Mouse (Mus musculus): ENCODE data around the gene Sacs.

Gene Sacs

GRCm38 (mm10) chr14:61274414-61275198, 136.3 kb downstream of the Sacs start:
- POLR2A ChIA-PET = interaction anchor here in 2 of 4 experiments (1.0 to 1.4 kb wide), 6 partner anchors 15 to 42 kb away, joined by 3 to 4 read pairs (median 3); partner anchors contain the start of gene Sgcg (in 1 of the 2)

GRCm38 (mm10) chr14:61277285-61277684, 139.0 kb downstream of the Sacs start:
- CTCF ChIA-PET = interaction anchor here in 3 of 4 experiments (0.6 to 2.2 kb wide), 13 partner anchors 9 to 536 kb away, joined by 3 to 11 read pairs (median 5); no protein-coding TSS in a partner anchor
- POLR2A ChIA-PET = interaction anchor here in 2 of 4 experiments (0.6 to 1.4 kb wide), 2 partner anchors 12 to 442 kb away, joined by 3 read pairs; no protein-coding TSS in a partner anchor

More at GRCm38 (mm10) chr14:61274414-61275198, 136.3 kb downstream of the Sacs start:
- CTCF ChIA-PET = interaction anchor here in 3 of 4 experiments (0.5 to 2.1 kb wide), 7 partner anchors 20 to 325 kb away, joined by 3 to 16 read pairs (median 8); no protein-coding TSS in a partner anchor

DNA sequence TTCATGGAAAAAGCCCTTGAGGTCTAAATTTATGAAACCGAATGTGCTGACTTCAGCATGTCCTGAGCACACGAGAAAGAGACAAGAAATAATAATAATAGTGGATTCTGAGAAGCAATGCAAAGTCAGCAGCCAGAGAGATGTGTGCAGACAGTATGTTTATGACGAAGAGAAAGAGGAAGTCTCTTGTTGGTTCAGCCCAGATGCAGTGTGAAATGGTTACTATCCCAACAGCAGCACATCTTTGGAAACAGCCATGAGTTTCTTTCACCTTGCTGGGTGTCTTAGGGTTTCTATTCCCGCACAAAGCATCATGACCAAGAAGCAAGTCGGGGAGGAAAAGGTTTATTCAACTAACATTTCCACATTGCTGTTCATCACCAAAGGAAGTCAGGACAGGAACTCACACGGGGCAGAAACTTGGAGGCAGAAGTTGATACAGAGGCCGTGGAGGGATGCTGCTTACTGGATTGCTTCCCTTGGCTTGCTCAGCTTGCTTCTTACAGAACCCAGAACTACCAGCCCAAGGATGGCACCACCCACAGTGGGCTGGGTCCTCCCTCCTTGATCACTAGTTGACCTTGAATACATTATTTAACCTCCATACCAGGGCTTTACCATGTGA, 140.5 kb downstream of the Sacs start:
- ChIA-PET CTCF (no interaction called here), POLR2A (no interaction called here)

DNA sequence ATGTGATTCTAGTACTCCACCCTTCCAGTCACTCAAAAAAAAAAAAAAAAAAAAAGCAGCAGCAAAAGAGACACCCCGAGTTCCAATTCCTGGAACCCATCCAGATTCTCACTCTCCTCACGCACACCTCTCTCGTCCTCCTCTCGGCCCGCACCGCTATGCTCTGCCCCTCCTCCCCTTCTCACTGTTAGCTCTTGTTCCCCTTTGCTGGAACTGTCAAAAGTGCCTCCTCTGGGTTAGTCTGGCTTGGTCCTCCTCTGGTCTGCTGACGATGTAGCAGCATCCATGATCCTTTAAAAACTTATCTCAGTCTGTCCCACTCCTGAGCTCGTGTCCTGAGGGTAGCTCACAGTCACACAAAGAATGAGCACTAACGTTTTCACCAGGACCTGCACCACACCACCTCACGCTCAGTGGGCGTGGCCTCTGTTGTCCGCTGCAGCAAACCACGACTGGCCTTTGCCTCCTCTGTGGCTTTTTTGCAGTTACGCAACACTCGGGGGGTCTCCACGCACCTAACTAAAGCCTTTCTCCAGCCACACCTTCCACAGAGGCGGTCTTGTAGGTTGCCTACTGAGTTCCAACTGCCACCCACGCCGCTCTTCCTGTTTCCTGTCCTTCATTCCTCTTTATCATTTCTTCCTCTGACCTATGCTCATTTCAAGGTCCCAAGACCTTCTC, 150.5 kb downstream of the Sacs start:
- POLR2A ChIA-PET = interaction anchor here in 2 of 4 experiments (0.5 to 1.0 kb wide), 4 partner anchors 12 to 337 kb away, joined by 3 to 4 read pairs (median 3); no protein-coding TSS in a partner anchor
- CTCF ChIA-PET = interaction anchor here in 1 of 4 experiments (0.7 kb wide), 1 partner anchor 145 kb away, joined by 3 read pairs; no protein-coding TSS in a partner anchor
